Mouse (Mus musculus): ENCODE results near the gene Ccr6.

DNA sequence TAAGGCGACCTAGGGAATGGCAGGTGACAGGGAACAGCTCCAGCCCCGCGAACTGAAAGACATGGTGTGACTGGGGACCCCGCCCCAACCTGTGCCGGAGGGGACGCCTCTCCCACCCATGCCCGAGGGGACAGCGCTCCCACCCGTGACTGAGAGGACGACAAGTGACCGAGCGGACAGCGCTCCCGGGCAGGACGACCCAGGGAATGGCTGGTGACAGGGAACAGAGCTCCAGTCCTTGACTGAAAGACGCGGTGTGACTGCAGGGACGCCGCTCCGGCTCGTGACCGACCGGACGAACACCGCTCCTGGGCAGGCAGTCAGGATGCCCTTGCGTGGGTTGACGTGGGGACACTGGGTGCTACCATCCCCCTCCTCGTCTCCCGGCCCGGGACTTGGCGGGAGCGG, 48.4 kb downstream of the Ccr6 start:
- TF ChIP-seq CTCF (IDR thresholded peaks at IDR 0.05; ENCODE audit: borderline replicate concordance, extremely low read depth, insufficient read depth, insufficient read length) (no peak), POLR2A (IDR thresholded peaks at IDR 0.05; ENCODE audit: borderline replicate concordance, extremely low read depth, insufficient read depth, insufficient read length, poor library complexity, severe bottlenecking) (no peak)
